Mouse (Mus musculus) embryonic facial prominence, embryonic 13.5 days (tissue): ENCODE data around the gene Il1rl2. TPM values are rescaled to one million over a fixed set of nuclear protein-coding genes. Genes with fewer than 3 reads are reported as not detected.

ENCODE experiments used
- ATAC-seq: fragments of 200-750 bp; cut with Nextera tagmentation; 2 replicates; pipeline ENCODE4 v1.8.0; 2017; ENCODE audit warnings: low read depth; ENCODE audit not compliant: insufficient number of reproducible peaks, insufficient read depth, low FRiP score, low TSS enrichment
- H3K27ac ChIP-seq: fragments of 300-500 bp; sonication (generic); 2 replicates; pipeline ENCODE4 v1.5.1; 2015; ENCODE audit warnings: moderate library complexity, mild to moderate bottlenecking, inconsistent platforms
- H3K27me3 ChIP-seq: fragments of 300-500 bp; sonication (generic); 2 replicates; pipeline ENCODE4 v1.6.1; 2015; ENCODE audit warnings: mild to moderate bottlenecking, inconsistent platforms
- H3K36me3 ChIP-seq: fragments of 300-500 bp; sonication (generic); 2 replicates; pipeline ENCODE4 v1.6.1; 2015; ENCODE audit warnings: mild to moderate bottlenecking, inconsistent platforms
- H3K4me1 ChIP-seq: fragments of 300-500 bp; sonication (generic); 2 replicates; pipeline ENCODE4 v1.6.1; 2015; ENCODE audit warnings: inconsistent platforms
- H3K4me2 ChIP-seq: fragments of 300-500 bp; sonication (generic); 2 replicates; pipeline ENCODE4 v1.6.1; 2015; ENCODE audit warnings: moderate library complexity, mild to moderate bottlenecking, inconsistent platforms
- H3K4me3 ChIP-seq: fragments of 300-500 bp; sonication (generic); 2 replicates; pipeline ENCODE4 v1.5.1; 2015; ENCODE audit warnings: mild to moderate bottlenecking, inconsistent platforms
- H3K9ac ChIP-seq: fragments of 300-500 bp; sonication (generic); 2 replicates; pipeline ENCODE4 v1.6.1; 2015; ENCODE audit warnings: mild to moderate bottlenecking, inconsistent platforms
- H3K9me3 ChIP-seq: fragments of 300-500 bp; sonication (generic); 2 replicates; pipeline ENCODE4 v1.6.1; 2016; ENCODE audit warnings: inconsistent platforms
- WGBS: fragments of 180-500 bp; shearing (Covaris S2); methylation state at CpG from one replicate; pipeline ENCODE4 v1.1.7; 2015; ENCODE audit warnings: mixed read lengths; 5-methylcytosine and 5-hydroxymethylcytosine counted together
- polyA plus RNA-seq: library from polyadenylated mRNA; unstranded; fragments of >200 nt; fragmentation: Nextera tagmentation; extraction: Ambion mirVana; gene quantifications from 2 replicates; pipeline ENCODE4 v1.2.1, GENCODE M21; 2015

The Il1rl2 gene
- 11.4 and 12.1 TPM in 2 replicates for polyA plus RNA-seq

DNA sequence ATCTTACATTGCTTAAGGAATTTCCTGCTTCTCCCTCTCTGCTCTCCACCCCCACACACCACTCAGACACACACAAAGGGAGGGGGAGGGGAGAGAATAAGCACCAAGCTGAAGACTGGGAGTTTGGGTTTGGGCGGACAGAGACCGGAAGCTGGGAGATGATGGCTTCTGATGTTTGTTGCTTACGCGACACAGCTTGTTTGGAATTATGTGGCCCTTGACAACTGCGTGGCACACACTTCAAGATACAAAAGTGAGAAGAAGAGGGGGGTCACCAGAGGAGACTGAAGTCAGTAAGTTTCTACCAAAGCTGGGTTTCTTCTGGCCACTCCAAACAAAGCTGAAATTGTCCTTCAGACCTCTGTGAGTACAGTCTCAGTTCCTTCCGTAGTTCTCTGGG, at the start of gene Il1rl2:
Gene Il1rl2 (plus strand): TSS at position 154 of the 400 bp plus-strand sequence.
- Histone ChIP-seq H3K27ac (peak within 1 kb of the TSS; percentile 55), H3K36me3 (no peaks in the 10 kb centered on the region), H3K4me2 (peak within 1 kb of the TSS; percentile 88), H3K27me3 (peaks cover 12% of the 10 kb centered on the region), H3K4me3 (peak within 1 kb of the TSS; percentile 50), H3K4me1 (peaks cover 27% of the 10 kb centered on the region), H3K9me3 (no peaks in the 10 kb centered on the region), H3K9ac (peak within 1 kb of the TSS; percentile 72)
- no peak for ATAC-seq
- 11% methylated on average over 6 of the region's 6 CpGs for WGBS

GRCm38 (mm10) chr1:40275285-40276013, 49.0 kb upstream of the Il1rl2 start:
- H3K9ac ChIP-seq: no peak overlapping the region
- WGBS: 64% methylated on average over 10 of the region's 10 CpGs
- ATAC-seq: no peak

DNA sequence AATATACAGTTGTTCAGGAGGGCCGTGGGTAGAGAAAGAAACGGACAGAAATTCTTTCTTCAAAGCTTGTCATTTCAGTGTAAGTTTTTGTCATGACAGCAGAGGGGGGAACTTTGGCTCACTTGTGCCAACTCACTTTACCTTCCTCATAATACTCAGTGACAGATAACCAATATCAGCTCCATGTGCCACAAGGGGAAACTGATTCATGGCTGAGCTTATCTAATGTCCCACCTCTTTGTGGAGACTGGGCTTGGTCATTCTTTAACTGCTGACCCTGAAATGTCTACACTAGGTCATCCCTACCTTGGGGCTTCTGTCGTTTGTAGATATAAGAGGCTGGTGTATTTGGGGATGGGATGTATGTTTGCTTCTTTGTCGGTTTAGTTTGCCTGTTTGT, 46.5 kb upstream of the Il1rl2 start:
- WGBS: 81% methylated on average over 4 of the region's 4 CpGs
- H3K9ac ChIP-seq: no peak overlapping the region
- H3K27ac ChIP-seq: no peak overlapping the region
- H3K4me2 ChIP-seq: no peak overlapping the region
- ATAC-seq: no peak
- H3K27me3 ChIP-seq: no peaks in the 10 kb centered on the region
- no peak overlapping the region for H3K4me3 ChIP-seq
- H3K36me3 ChIP-seq: no peaks in the 10 kb centered on the region
- peaks cover 49% of the 10 kb centered on the region for H3K4me1 ChIP-seq
- H3K9me3 ChIP-seq: no peaks in the 10 kb centered on the region

More at GRCm38 (mm10) chr1:40275285-40276013, 49.0 kb upstream of the Il1rl2 start:
- Histone ChIP-seq H3K4me3 (no peak overlapping the region), H3K36me3 (no peaks in the 10 kb centered on the region), H3K4me1 (peaks cover 40% of the 10 kb centered on the region), H3K4me2 (no peak overlapping the region), H3K27ac (peak overlapping the region; percentile 22; the same call in 1 of the 2 replicates), H3K27me3 (no peaks in the 10 kb centered on the region), H3K9me3 (no peaks in the 10 kb centered on the region)

GRCm38 (mm10) chr1:40278720-40279119, 45.7 kb upstream of the Il1rl2 start:
- 71% methylated on average over 2 of the region's 2 CpGs for WGBS
- no peaks in the 10 kb centered on the region for H3K9me3 ChIP-seq
- H3K4me2 ChIP-seq: no peak overlapping the region
- H3K27me3 ChIP-seq: no peaks in the 10 kb centered on the region
- no peak overlapping the region for H3K4me3 ChIP-seq
- no peaks in the 10 kb centered on the region for H3K36me3 ChIP-seq
- peaks cover 49% of the 10 kb centered on the region for H3K4me1 ChIP-seq
- no peak for ATAC-seq
- peak overlapping the region; percentile 24; the same call in 1 of the 2 replicates for H3K27ac ChIP-seq
- no peak overlapping the region for H3K9ac ChIP-seq

DNA sequence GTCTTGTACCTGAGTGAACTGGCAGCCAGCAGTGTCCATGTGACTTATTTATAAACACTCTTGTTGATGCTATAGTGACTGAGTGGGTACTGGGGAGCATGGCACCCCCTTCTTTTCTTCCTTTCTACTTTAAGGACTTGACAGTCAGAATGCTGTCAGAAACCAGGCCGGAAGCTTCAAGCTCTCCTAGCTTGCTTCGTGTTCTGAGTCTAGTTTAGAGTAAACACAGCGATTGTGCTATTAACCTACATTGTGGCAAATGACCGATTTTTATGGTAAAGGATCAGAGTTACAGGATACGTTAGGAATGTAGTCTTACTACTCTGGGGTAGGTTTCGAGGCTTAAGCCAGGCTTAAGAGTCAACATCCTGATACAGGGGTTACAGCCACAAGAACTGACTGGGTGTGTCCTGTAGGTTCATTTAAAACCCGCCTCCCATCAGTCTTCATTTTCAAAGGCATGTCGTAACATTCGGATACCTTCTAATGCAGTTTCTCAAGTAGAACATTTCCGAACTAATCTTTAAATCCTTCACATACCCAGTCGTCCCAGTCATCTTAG, 45.1 kb upstream of the Il1rl2 start:
- Histone ChIP-seq H3K9me3 (no peaks in the 10 kb centered on the region), H3K4me3 (no peak overlapping the region), H3K27me3 (no peaks in the 10 kb centered on the region), H3K4me1 (peaks cover 52% of the 10 kb centered on the region), H3K27ac (no peak overlapping the region), H3K9ac (no peak overlapping the region), H3K36me3 (no peaks in the 10 kb centered on the region), H3K4me2 (no peak overlapping the region)
- peak; percentile 62; the same call in 1 of the 2 replicates for ATAC-seq
- 65% methylated on average over 11 of the region's 11 CpGs for WGBS

GRCm38 (mm10) chr1:40281950-40282349, 42.5 kb upstream of the Il1rl2 start:
- H3K4me1 ChIP-seq: peaks cover 35% of the 10 kb centered on the region
- no peak overlapping the region for H3K27ac ChIP-seq
- H3K27me3 ChIP-seq: no peaks in the 10 kb centered on the region
- no peak overlapping the region for H3K9ac ChIP-seq
- no peak for ATAC-seq
- no peak overlapping the region for H3K4me2 ChIP-seq
- H3K9me3 ChIP-seq: no peaks in the 10 kb centered on the region
- no peaks in the 10 kb centered on the region for H3K36me3 ChIP-seq
- no peak overlapping the region for H3K4me3 ChIP-seq
- WGBS: 64% methylated on average over 4 of the region's 4 CpGs

DNA sequence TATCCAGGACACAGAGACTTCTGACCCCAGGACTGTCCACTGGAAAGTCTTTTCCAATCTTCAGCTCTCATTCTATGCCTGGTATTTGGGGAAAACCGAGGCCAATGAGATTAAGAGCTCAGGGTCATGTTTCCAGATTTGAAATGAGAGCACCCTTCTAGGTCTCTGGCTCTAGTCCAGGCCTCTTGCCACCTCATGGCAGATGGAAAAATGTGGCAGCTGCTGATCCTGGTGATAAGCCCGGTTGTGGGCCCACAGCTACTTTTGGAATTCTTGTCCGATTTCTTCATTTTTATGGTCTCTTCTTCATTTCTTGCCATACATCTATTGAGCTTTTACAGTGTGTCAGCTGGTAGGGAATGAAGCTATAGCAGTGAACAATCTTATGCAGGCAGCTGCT, 42.0 kb upstream of the Il1rl2 start:
- WGBS: 54% methylated on average over 3 of the region's 3 CpGs
- no peaks in the 10 kb centered on the region for H3K27me3 ChIP-seq
- no peak overlapping the region for H3K27ac ChIP-seq
- no peaks in the 10 kb centered on the region for H3K9me3 ChIP-seq
- H3K9ac ChIP-seq: no peak overlapping the region
- H3K4me3 ChIP-seq: no peak overlapping the region
- peaks cover 35% of the 10 kb centered on the region for H3K4me1 ChIP-seq
- no peak overlapping the region for H3K4me2 ChIP-seq
- no peak for ATAC-seq
- no peaks in the 10 kb centered on the region for H3K36me3 ChIP-seq

DNA sequence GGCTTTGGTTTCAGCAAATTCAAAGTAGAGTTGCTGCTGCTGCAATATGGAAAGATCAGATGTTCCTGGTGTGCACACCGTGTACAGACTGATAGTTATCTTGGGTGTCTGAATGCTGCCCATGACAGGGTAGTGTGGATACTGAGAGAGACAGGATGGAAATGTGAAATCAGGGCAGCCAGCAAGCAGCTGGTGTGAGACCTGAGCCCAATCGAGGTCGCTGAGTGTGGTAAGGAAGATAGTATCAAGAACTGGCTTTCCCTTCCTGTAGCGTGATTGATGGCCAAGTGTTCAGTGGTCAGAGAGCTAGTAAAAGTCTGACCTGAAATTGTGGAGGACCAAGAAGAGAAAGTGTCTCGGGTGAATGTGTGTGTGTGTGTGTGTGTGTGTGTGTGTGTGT, 40.4 kb upstream of the Il1rl2 start:
- WGBS: 72% methylated on average over 5 of the region's 5 CpGs
- Histone ChIP-seq H3K9me3 (no peaks in the 10 kb centered on the region), H3K4me1 (peaks cover 30% of the 10 kb centered on the region), H3K4me2 (no peak overlapping the region), H3K9ac (no peak overlapping the region), H3K27ac (no peak overlapping the region), H3K4me3 (no peak overlapping the region), H3K27me3 (no peaks in the 10 kb centered on the region), H3K36me3 (no peaks in the 10 kb centered on the region)
- no peak for ATAC-seq

DNA sequence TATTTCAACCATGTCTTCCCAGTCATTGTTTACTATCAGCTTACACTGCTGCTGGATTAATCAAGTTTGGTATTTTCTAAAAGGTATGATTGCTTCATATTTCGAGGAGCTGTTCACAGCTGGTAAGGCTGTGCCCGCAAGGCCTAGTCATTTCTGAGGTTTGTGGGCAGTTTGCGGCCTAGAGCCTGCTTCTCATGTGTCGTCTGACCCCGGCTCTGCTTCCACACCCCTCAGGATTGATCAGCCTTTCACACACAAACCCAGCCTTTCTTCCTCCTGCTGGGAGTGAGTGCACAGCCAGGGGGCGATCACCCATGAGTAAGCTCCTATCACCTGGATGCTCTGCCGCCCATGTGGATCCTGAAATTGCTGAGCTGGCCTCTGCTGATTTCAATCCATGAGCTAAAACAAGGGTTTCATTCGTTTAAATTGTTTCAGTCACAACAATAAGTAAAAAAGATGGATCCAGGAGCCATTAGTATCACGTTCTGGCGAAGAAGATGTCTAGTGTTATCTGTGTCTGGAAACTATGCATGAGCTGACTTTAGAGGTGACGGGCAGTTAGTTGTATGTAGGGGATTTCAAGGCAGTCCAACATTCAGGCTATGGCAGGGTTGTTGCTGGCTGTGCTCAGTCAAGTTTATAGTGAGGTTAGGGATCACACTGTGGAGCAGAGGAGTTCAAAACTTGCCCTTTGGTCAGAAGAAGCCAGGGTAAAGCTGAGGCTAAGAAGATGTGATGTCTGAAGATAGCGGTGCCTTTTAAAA, 33.7 kb upstream of the Il1rl2 start:
- WGBS: 63% methylated on average over 12 of the region's 12 CpGs
- no peak overlapping the region for H3K4me2 ChIP-seq
- H3K27ac ChIP-seq: no peak overlapping the region
- H3K27me3 ChIP-seq: no peaks in the 10 kb centered on the region
- no peaks in the 10 kb centered on the region for H3K4me1 ChIP-seq
- no peaks in the 10 kb centered on the region for H3K36me3 ChIP-seq
- H3K4me3 ChIP-seq: no peak overlapping the region
- H3K9me3 ChIP-seq: no peaks in the 10 kb centered on the region
- no peak overlapping the region for H3K9ac ChIP-seq
- no peak for ATAC-seq

DNA sequence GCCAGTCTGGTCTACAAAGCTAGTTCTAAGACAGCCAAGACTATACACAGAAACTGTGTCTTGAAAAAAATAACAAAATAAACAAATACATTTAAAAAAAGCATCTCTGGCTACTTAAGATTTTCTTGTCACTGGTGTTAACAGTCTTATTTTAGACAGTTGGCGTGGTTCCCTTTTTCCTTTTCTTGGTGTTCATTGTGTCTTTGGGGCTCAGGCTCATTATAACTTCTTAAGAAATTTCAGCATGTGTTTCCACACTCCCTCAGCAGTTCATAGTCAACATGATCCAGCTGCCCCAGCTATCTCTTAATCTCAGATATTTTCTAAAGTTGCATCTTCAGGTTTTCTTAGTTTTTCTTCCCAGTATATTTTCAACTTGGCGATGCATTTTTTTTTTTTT, 32.2 kb upstream of the Il1rl2 start:
- no peak overlapping the region for H3K9ac ChIP-seq
- H3K27me3 ChIP-seq: no peaks in the 10 kb centered on the region
- ATAC-seq: no peak
- no peaks in the 10 kb centered on the region for H3K4me1 ChIP-seq
- H3K27ac ChIP-seq: no peak overlapping the region
- H3K9me3 ChIP-seq: no peaks in the 10 kb centered on the region
- H3K4me3 ChIP-seq: no peak overlapping the region
- H3K4me2 ChIP-seq: no peak overlapping the region
- no peaks in the 10 kb centered on the region for H3K36me3 ChIP-seq
- 96% methylated on average over 2 of the region's 2 CpGs for WGBS

- WGBS: 84% methylated on average over 7 of the region's 7 CpGs
- Histone ChIP-seq H3K9me3 (no peaks in the 10 kb centered on the region), H3K4me3 (no peak overlapping the region), H3K27me3 (no peaks in the 10 kb centered on the region), H3K9ac (no peak overlapping the region), H3K27ac (no peak overlapping the region), H3K4me2 (no peak overlapping the region), H3K36me3 (no peaks in the 10 kb centered on the region), H3K4me1 (no peaks in the 10 kb centered on the region)
- ATAC-seq: no peak
Measured at GRCm38 (mm10) chr1:40293891-40294290, 30.5 kb upstream of the Il1rl2 start.
